Mouse (Mus musculus): ENCODE measurements at regions not wholly inside any gene's neighbourhood (a gene's known extent, or its start where the extent isn't known, plus 50 kb on each side); places are given as distances from the start of the nearest gene placed in this dataset.
"Not testable (repeated sequence)": the region's sequence is repeated elsewhere in the genome, so short reads cannot be mapped to it uniquely, and the experiment has no call there.

DNA sequence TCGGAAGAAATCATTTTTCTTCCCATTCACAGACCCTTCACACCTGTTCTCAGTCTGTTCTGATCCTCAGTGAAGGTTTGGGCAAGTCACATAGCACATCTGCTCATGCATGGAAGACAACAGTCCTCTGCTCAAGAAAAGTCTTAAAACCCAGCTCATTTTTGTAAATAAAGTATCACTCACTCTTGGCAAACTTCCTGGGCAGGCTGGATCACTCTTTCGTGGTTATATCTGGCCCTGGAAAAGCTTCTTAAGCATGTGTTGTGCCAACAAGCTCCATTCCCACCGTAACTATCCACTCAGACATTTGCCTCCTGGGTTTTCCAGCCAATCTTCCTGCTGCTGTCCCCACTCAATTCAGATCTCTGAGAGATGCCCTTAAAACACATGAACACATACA is 103.2 kb upstream of the Cep85l start:
- DNase-seq (ENCODE audit: low spot score in 2 of 2), result no peak

DNA sequence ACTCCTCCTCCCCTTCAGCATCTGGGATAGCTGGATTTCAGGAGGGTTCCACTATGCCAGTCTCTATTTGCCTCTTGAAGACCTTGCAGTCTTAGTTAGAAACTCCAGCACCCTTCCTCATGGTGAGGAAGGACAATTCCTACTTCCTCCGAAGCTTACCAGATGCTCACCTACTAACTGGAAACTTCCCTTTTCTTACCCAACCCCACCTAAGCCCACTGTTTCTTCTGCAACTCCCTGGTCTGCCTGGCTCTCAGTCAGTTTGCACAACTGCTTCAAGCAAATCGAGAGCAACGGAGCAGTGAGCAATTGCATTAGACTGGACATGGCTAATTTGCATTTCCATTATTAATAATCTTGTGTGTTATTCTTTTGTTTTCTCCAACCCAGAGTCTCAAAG is 90.5 kb upstream of the Cep85l start:
- DNase-seq (ENCODE audit: low spot score in 2 of 2), result no peak

- DNase-seq (ENCODE audit: low spot score in 2 of 2), result no peak
Observed at GRCm38 (mm10) chr10:53469611-53470010, 89.9 kb upstream of the Cep85l start.

GRCm38 (mm10) chr10:53468293-53468545 is 88.5 kb upstream of the Cep85l start:
- no peak for DNase-seq (ENCODE audit: low spot score in 2 of 2)

GRCm38 (mm10) chr10:53467472-53468292 is 87.9 kb upstream of the Cep85l start:
- no peak for DNase-seq (ENCODE audit: low spot score in 2 of 2)

DNA sequence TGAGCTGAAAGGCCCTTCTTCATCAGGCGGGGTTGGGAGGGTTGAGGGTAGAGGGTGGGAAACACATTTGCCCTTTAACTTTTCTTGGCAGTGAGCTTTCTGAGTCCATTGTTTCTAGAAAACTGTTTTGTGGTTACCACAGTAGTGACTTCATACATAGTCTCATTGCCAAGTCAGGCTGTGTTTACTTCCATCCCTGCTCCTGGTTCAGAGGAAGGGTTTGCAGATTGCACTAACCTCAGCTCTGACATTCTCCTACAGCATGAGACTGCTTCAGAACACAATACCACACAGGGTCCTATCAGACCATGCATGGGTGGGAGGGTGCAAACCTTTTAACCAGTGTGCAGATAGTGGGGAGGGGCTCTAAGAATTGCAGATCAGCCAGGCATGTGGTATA is 87.1 kb upstream of the Cep85l start:
- no peak for DNase-seq (ENCODE audit: low spot score in 2 of 2)

DNA sequence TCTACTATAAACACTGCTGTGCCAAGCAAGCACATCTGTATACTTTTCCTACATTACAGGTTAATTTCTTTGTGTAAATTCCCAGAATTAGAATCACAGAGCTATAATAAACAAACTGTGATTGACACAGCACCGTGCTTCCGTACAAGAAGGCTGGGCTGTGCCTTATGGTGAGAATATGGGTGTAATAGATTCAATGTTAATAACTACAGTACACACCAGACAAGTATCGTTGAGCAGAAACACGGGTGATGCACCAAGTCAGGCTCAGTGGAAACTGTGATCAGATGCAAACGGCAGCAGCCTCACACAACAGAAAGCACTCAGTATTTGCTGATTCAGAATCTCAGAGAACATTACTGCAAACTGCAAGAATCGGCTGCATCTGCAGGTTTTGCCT is 86.5 kb upstream of the Cep85l start:
- no peak for DNase-seq (ENCODE audit: low spot score in 2 of 2)

- DNase-seq (ENCODE audit: low spot score in 2 of 2), result no peak
Observed at GRCm38 (mm10) chr10:53464581-53464980, 84.8 kb upstream of the Cep85l start.

GRCm38 (mm10) chr10:53464006-53464405 is 84.3 kb upstream of the Cep85l start:
- no peak for DNase-seq (ENCODE audit: low spot score in 2 of 2)

DNA sequence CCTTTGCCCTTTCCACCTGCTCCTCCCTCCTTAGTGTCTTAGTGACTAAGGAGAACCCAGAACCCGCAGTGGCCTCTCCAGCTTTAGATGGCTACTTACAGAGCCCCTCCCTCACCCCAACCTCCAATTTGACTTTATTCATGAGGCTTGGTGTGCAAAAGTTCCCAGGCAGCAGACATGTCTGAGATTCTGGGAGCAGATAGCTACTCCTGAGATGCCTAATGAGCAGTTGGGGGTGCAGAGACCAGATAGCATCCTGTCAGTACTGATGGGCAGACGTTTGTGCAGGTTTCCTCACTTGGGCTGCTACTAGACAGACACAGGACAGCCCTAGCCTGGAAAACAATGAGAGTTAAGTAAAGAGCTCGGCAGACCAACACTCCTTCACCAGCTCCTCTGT is 83.7 kb upstream of the Cep85l start:
- no peak for DNase-seq (ENCODE audit: low spot score in 2 of 2)

GRCm38 (mm10) chr10:53462449-53463308 is 82.9 kb upstream of the Cep85l start:
- no peak for DNase-seq (ENCODE audit: low spot score in 2 of 2)

GRCm38 (mm10) chr10:53461070-53461781 is 81.5 kb upstream of the Cep85l start:
- no peak for DNase-seq (ENCODE audit: low spot score in 2 of 2)

DNA sequence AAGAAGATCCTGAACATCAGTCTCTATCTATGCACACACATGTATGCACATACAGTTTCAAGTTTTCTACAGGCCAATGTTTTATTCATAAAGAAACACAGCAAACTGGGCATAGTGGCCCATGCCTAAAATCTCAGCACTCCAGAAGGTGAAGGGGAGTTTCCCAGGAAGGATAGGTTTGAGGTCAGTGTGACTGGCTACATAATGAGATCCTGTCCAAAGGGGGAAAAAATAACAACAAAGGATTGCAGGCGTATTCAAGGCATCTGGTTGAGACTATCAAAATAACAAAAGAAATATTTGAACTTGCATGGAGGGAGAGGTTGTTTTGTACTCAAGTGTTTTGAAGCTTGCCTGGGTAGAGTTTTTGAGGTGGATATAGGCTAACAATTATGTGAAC is 80.0 kb upstream of the Cep85l start:
- DNase-seq (ENCODE audit: low spot score in 2 of 2), result not testable (repeated sequence)

DNA sequence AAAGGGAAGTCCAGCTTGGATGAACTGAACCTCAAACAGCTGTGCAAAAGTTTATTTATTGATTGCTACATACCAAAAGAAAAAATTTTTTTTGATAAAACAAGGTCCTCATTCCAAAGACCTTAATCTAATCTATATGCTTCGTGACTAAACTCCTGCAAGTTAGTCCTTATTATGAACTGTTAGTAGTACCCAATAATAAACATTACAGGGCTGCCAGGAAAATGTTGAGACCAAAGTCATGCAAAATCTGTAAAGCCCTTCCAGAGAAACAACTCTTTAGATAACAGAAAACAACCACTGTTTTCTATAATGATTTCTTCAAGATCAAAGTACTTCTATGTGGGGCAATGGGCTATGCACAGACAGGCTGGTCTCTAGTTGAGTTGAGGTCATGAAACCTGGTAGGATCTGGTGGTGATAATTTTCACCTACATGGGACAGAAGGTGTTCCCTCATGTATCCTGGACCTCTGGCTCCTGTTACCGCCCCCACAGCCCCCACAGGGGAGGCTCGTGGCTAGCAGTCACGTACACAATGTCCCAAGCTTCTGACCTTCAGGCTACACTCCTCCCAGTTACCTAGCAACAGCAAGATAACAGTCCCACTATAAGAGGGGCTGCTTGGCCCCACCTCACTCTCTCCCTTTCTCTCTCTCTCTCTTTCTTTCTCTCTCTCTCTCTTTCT is 76.4 kb upstream of the Cep85l start:
- no peak for DNase-seq (ENCODE audit: low spot score in 2 of 2)

- no peak for DNase-seq (ENCODE audit: low spot score in 2 of 2)
Observed at GRCm38 (mm10) chr10:53444789-53445188, 65.0 kb upstream of the Cep85l start.

DNA sequence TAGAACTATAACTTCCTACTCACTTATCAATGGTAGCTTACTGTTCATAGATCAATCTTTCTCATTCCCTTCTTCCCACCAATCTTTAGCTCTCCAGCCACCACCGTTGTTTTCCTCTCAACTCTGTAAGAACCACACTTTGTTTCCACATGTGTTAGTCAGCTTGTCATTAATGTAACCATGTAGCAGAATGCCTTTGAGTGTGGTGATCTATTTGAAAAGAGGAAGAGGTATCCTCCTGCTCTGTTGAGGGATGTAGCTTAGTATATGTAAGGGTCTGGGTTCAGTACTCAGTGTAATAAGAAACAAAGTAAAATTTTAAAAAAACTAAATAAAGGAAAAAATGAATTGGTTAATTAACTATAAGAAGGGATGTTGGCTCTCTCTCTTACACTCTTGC is 63.7 kb upstream of the Cep85l start:
- DNase-seq (ENCODE audit: low spot score in 2 of 2), result no peak

DNA sequence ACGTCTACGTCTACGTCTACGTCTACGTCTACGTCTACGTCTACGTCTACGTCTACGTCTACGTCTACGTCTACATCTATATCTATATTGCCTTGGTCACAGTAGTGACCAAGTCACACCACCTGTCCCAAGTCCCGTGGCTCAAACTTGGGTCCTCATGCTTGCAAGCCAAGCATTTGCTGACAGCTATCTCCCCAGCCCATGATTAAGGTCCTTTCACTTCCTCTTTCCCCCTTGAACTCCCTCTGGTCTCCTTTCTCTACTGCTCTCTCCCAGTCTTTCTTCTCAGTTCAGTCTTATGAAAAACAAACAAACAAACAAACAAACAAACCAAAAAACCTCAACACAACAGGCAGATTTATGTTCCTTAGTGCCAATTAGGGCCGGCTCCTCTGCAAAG is 63.2 kb upstream of the Cep85l start:
- no peak for DNase-seq (ENCODE audit: low spot score in 2 of 2)

- no peak for DNase-seq (ENCODE audit: low spot score in 2 of 2)
Observed at GRCm38 (mm10) chr10:53440251-53440650, 60.5 kb upstream of the Cep85l start.

GRCm38 (mm10) chr10:53438388-53438787 is 58.6 kb upstream of the Cep85l start:
- DNase-seq (ENCODE audit: low spot score in 2 of 2), result no peak

DNA sequence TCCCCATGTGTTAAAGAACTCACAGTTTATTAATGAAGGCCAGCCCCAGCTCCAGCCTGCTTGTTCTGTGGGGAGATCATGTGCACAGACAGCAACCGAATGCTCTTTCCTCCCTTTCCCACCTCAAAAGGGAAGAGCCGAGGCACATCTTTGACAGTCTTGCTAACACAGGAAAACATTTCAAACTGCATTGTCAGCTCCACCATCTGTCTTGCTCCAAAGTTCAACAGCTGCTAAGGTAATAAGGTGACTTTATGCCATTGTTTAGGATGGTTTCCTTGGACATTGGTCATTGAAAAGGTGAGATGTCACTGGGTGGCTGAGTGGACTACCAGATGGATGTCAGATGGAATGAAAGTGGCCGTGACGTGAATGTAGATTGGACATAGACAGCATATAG is 58.0 kb upstream of the Cep85l start:
- DNase-seq (ENCODE audit: low spot score in 2 of 2), result no peak

DNA sequence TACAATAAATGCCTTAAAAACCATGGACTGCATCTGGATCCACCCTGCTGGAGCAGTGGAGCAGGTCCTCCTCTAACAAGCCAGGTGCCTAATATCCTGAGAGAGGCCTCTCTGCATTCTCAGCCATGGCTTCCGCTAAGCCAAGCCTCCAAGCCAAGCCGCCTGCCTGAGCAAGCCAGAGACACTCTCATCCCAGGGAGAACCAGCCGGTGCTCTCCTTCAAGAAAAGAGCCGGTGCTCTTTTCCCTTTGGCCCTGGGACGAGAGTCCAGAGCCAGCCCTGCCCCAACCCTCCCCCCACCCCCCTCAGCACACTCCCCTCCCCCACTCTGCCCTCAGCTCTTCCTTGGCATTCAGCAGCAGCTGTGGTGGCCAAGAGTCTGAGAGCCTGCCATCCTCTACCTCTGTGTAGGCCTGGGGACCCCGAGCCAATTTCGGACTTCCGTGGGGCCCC is 56.3 kb upstream of the Cep85l start:
- no peak for DNase-seq (ENCODE audit: low spot score in 2 of 2)

All from spleen, postnatal 4 days (tissue).